Mouse (Mus musculus) ES-Bruce4 (cell line): Measurements from ENCODE around the gene Jag2.

ENCODE experiments used
- CTCF ChIP-seq: IDR thresholded peaks from one replicate; pipeline ENCODE4 v1.8.1; 2011; ENCODE audit warnings: low read depth, low read length
- EP300 ChIP-seq: IDR thresholded peaks from 2 replicates; pipeline ENCODE4 v1.6.1; 2011; ENCODE audit warnings: low read depth, low read length; ENCODE audit not compliant: insufficient read depth
- POLR2A ChIP-seq: IDR thresholded peaks from one replicate; pipeline ENCODE4 v1.8.1; 2011; ENCODE audit warnings: low read length; ENCODE audit not compliant: insufficient read depth

DNA sequence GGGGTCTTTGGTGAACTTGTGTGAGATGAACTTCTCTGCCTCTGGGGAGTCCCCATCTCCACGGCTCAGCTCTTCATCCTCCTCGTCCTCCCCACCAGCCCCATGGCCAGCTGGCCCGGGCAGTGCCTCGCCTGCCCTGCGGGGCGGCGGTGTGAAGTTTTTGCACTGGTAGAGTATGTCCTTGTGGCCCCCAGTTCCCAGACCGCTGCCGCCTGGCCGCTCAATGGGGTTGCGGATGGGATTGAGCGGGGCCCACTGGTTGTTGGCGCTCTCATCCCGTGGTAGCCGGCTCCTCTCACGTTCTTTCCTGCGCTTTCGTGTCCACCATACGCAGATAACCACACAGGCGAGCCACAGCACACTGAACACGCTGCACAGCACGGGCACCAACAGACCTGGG, 20.6 kb downstream of the Jag2 start:
- no peak for TF ChIP-seq CTCF
- TF ChIP-seq EP300, result no peak
- TF ChIP-seq POLR2A, result no peak
